Mouse (Mus musculus) intestine, embryonic 15.5 days (tissue): ENCODE measurements around the gene Zfp52. TPM values are rescaled to one million over a fixed set of nuclear protein-coding genes. Genes with fewer than 3 reads are reported as not detected.
A peak's percentile ranks its signal among the peaks of the same experiment; 100 is the strongest.

ENCODE experiments used
- ATAC-seq: fragments of 200-750 bp; cut with Nextera tagmentation; 2 replicates; pipeline ENCODE4 v1.8.0; 2017; ENCODE audit warnings: moderate TSS enrichment, moderate library complexity
- H3K27ac ChIP-seq: fragments of 300-500 bp; sonication (generic); 2 replicates; pipeline ENCODE4 v1.5.1; 2015; ENCODE audit warnings: mild to moderate bottlenecking, inconsistent platforms
- H3K27me3 ChIP-seq: fragments of 300-500 bp; sonication (generic); replicated peaks from 2 replicates; pipeline ENCODE4 v1.6.1; 2015; ENCODE audit warnings: inconsistent platforms
- H3K36me3 ChIP-seq: fragments of 300-500 bp; sonication (generic); 2 replicates; pipeline ENCODE4 v1.6.1; 2015; ENCODE audit warnings: inconsistent platforms
- H3K4me1 ChIP-seq: fragments of 300-500 bp; sonication (generic); replicated peaks from 2 replicates; pipeline ENCODE4 v1.6.1; 2015; ENCODE audit warnings: inconsistent platforms
- H3K4me2 ChIP-seq: fragments of 300-500 bp; sonication (generic); replicated peaks from 2 replicates; pipeline ENCODE4 v1.6.1; 2015; ENCODE audit warnings: mild to moderate bottlenecking, inconsistent platforms
- H3K4me3 ChIP-seq: fragments of 300-500 bp; sonication (generic); replicated peaks from 2 replicates; pipeline ENCODE4 v1.5.1; 2015; ENCODE audit warnings: inconsistent platforms
- H3K9ac ChIP-seq: fragments of 300-500 bp; sonication (generic); 2 replicates; pipeline ENCODE4 v1.6.1; 2015; ENCODE audit warnings: inconsistent platforms
- H3K9me3 ChIP-seq: fragments of 300-500 bp; sonication (generic); 2 replicates; pipeline ENCODE4 v1.6.1; 2016; ENCODE audit warnings: inconsistent platforms
- WGBS: fragments of 180-500 bp; shearing (Covaris S2); methylation state at CpG from one replicate; pipeline ENCODE4 v1.1.7; 2015; 5-methylcytosine and 5-hydroxymethylcytosine counted together
- polyA plus RNA-seq: library from polyadenylated mRNA; unstranded; fragments of >200 nt; fragmentation: Nextera tagmentation; extraction: Ambion mirVana; gene quantifications from 2 replicates; pipeline ENCODE4 v1.2.1, GENCODE M21; 2015

Zfp52 gene
- polyA plus RNA-seq, 1 experiment from 2014 or later: 4.3 TPM

GRCm38 (mm10) chr17:21526270-21526669 lies 9.1 kb upstream of the Zfp52 start:
- H3K9me3 ChIP-seq: no peaks in the 10 kb centered on the region
- H3K4me3 ChIP-seq: no peak overlapping the region
- no peak overlapping the region for H3K27ac ChIP-seq
- H3K27me3 ChIP-seq: no peaks in the 10 kb centered on the region
- no peak overlapping the region for H3K4me2 ChIP-seq
- no peak overlapping the region for H3K9ac ChIP-seq
- ATAC-seq: no peak
- no peaks in the 10 kb centered on the region for H3K36me3 ChIP-seq
- no peaks in the 10 kb centered on the region for H3K4me1 ChIP-seq

- Histone ChIP-seq H3K9me3 (no peaks in the 10 kb centered on the region), H3K4me3 (no peak overlapping the region), H3K27ac (no peak overlapping the region), H3K9ac (no peak overlapping the region), H3K27me3 (no peaks in the 10 kb centered on the region), H3K36me3 (no peaks in the 10 kb centered on the region), H3K4me1 (peaks cover 7% of the 10 kb centered on the region), H3K4me2 (no peak overlapping the region)
- ATAC-seq: no peak
- WGBS: 75% methylated on average over 5 of the region's 5 CpGs
These were observed 4.6 kb upstream of the Zfp52 start for GRCm38 (mm10) chr17:21530645-21531330.

GRCm38 (mm10) chr17:21531621-21532020 lies 3.7 kb upstream of the Zfp52 start:
- ATAC-seq: peak; percentile 1
- WGBS: 65% methylated on average over 5 of the region's 5 CpGs

GRCm38 (mm10) chr17:21532101-21532951 lies 3.0 kb upstream of the Zfp52 start:
- H3K9me3 ChIP-seq: no peaks in the 10 kb centered on the region
- H3K4me2 ChIP-seq: peak overlapping the region; percentile 79
- peaks cover 7% of the 10 kb centered on the region for H3K4me1 ChIP-seq
- under 1% methylated on average over 54 of the region's 54 CpGs for WGBS
- H3K36me3 ChIP-seq: no peaks in the 10 kb centered on the region
- peak; percentile 84 for ATAC-seq
- H3K4me3 ChIP-seq: peak overlapping the region; percentile 84
- H3K9ac ChIP-seq: peak overlapping the region; percentile 98
- H3K27me3 ChIP-seq: no peaks in the 10 kb centered on the region
- peak overlapping the region; percentile 98 for H3K27ac ChIP-seq

More at GRCm38 (mm10) chr17:21531621-21532020, 3.7 kb upstream of the Zfp52 start:
- Histone ChIP-seq H3K4me3 (peak overlapping the region; percentile 84), H3K36me3 (no peaks in the 10 kb centered on the region), H3K27me3 (no peaks in the 10 kb centered on the region), H3K4me1 (peaks cover 7% of the 10 kb centered on the region), H3K4me2 (peak overlapping the region; percentile 79), H3K27ac (peak overlapping the region; percentile 98), H3K9me3 (no peaks in the 10 kb centered on the region), H3K9ac (peak overlapping the region; percentile 98)

GRCm38 (mm10) chr17:21533961-21534360 lies 1.4 kb upstream of the Zfp52 start:
- Histone ChIP-seq H3K9me3 (no peaks in the 10 kb centered on the region), H3K4me2 (no peak overlapping the region), H3K9ac (no peak overlapping the region), H3K4me3 (no peak overlapping the region), H3K27me3 (no peaks in the 10 kb centered on the region), H3K27ac (no peak overlapping the region), H3K36me3 (no peaks in the 10 kb centered on the region), H3K4me1 (peaks cover 7% of the 10 kb centered on the region)
- WGBS: 88% methylated on average over 1 of the region's 1 CpGs
- no peak for ATAC-seq

GRCm38 (mm10) chr17:21534460-21535095 lies 761 bp upstream of the Zfp52 start:
- no peak overlapping the region for H3K9ac ChIP-seq
- ATAC-seq: peak; percentile 37
- H3K4me1 ChIP-seq: peaks cover 7% of the 10 kb centered on the region
- peak overlapping the region; percentile 82 for H3K4me2 ChIP-seq
- H3K36me3 ChIP-seq: no peaks in the 10 kb centered on the region
- H3K9me3 ChIP-seq: no peaks in the 10 kb centered on the region
- H3K27ac ChIP-seq: no peak overlapping the region
- no peaks in the 10 kb centered on the region for H3K27me3 ChIP-seq
- no peak overlapping the region for H3K4me3 ChIP-seq
- 16% methylated on average over 4 of the region's 4 CpGs for WGBS

- 35% methylated on average over 7 of the region's 7 CpGs for WGBS
- H3K4me3 ChIP-seq: peak overlapping the region; percentile 51
- no peak for ATAC-seq
- H3K9ac ChIP-seq: no peak overlapping the region
- H3K4me1 ChIP-seq: peaks cover 7% of the 10 kb centered on the region
- H3K4me2 ChIP-seq: peak overlapping the region; percentile 82
- H3K27me3 ChIP-seq: no peaks in the 10 kb centered on the region
- H3K9me3 ChIP-seq: no peaks in the 10 kb centered on the region
- H3K27ac ChIP-seq: no peak overlapping the region
- H3K36me3 ChIP-seq: no peaks in the 10 kb centered on the region
These were observed 757 bp downstream of the Zfp52 start for GRCm38 (mm10) chr17:21536096-21536495.

GRCm38 (mm10) chr17:21536676-21537075 lies 1.3 kb downstream of the Zfp52 start:
- no peaks in the 10 kb centered on the region for H3K27me3 ChIP-seq
- H3K9ac ChIP-seq: no peak overlapping the region
- H3K27ac ChIP-seq: no peak overlapping the region
- no peak overlapping the region for H3K4me2 ChIP-seq
- peaks cover 5% of the 10 kb centered on the region for H3K4me1 ChIP-seq
- no peak for ATAC-seq
- H3K4me3 ChIP-seq: no peak overlapping the region
- WGBS: 59% methylated on average over 2 of the region's 2 CpGs
- H3K36me3 ChIP-seq: no peaks in the 10 kb centered on the region
- no peaks in the 10 kb centered on the region for H3K9me3 ChIP-seq

GRCm38 (mm10) chr17:21557831-21558230 lies 22.5 kb downstream of the Zfp52 start:
- 85% methylated on average over 2 of the region's 2 CpGs for WGBS
- no peak overlapping the region for H3K27ac ChIP-seq

GRCm38 (mm10) chr17:21566220-21566619 lies 30.9 kb downstream of the Zfp52 start:
- 1% methylated on average over 5 of the region's 5 CpGs for WGBS
- peak overlapping the region; percentile 80 for H3K4me2 ChIP-seq
- peak overlapping the region; percentile 69 for H3K4me3 ChIP-seq
- peak; percentile 81 for ATAC-seq
- H3K4me1 ChIP-seq: peaks cover 2% of the 10 kb centered on the region
- peak overlapping the region; percentile 96 for H3K27ac ChIP-seq
- H3K27me3 ChIP-seq: no peaks in the 10 kb centered on the region
- peak overlapping the region; percentile 77 for H3K9ac ChIP-seq
- no peaks in the 10 kb centered on the region for H3K36me3 ChIP-seq
- no peaks in the 10 kb centered on the region for H3K9me3 ChIP-seq

More at GRCm38 (mm10) chr17:21557831-21558230, 22.5 kb downstream of the Zfp52 start:
- Histone ChIP-seq H3K36me3 (0 out of 2 replicates have a peak, but pooled peaks cover 4% of the 10 kb centered on the region), H3K4me2 (no peak overlapping the region), H3K4me1 (no peaks in the 10 kb centered on the region), H3K4me3 (no peak overlapping the region), H3K9me3 (no peaks in the 10 kb centered on the region), H3K9ac (no peak overlapping the region), H3K27me3 (no peaks in the 10 kb centered on the region)
- no peak for ATAC-seq

- under 1% methylated on average over 29 of the region's 29 CpGs for WGBS
- Histone ChIP-seq H3K4me2 (peak within 1 kb of the TSS; percentile 80), H3K27me3 (no peaks in the 10 kb centered on the region), H3K9ac (peak within 1 kb of the TSS; percentile 77), H3K4me1 (peaks cover 2% of the 10 kb centered on the region), H3K36me3 (no peaks in the 10 kb centered on the region), H3K4me3 (peak within 1 kb of the TSS; percentile 69), H3K9me3 (no peaks in the 10 kb centered on the region), H3K27ac (peak within 1 kb of the TSS; percentile 96)
- ATAC-seq: peak; percentile 96
These were observed 31.5 kb downstream of the Zfp52 start, which contains the start of gene Zfp948 for GRCm38 (mm10) chr17:21566728-21567349. Zfp948 (plus strand) TSS chr17:21567008.

- Histone ChIP-seq H3K9me3 (no peaks in the 10 kb centered on the region), H3K36me3 (peaks cover 2% of the 10 kb centered on the region; the same call in 1 of the 2 replicates), H3K9ac (no peak overlapping the region), H3K4me1 (peaks cover 2% of the 10 kb centered on the region), H3K27ac (no peak overlapping the region), H3K4me2 (peak overlapping the region; percentile 80), H3K4me3 (peak overlapping the region; percentile 69), H3K27me3 (no peaks in the 10 kb centered on the region)
- peak; percentile 26 for ATAC-seq
- WGBS: 25% methylated on average over 1 of the region's 1 CpGs
These were observed 32.4 kb downstream of the Zfp52 start for GRCm38 (mm10) chr17:21567696-21568095.
